Comparison of ENCODE assay signal across 1 mouse cellular context in the genomic region with DNA sequence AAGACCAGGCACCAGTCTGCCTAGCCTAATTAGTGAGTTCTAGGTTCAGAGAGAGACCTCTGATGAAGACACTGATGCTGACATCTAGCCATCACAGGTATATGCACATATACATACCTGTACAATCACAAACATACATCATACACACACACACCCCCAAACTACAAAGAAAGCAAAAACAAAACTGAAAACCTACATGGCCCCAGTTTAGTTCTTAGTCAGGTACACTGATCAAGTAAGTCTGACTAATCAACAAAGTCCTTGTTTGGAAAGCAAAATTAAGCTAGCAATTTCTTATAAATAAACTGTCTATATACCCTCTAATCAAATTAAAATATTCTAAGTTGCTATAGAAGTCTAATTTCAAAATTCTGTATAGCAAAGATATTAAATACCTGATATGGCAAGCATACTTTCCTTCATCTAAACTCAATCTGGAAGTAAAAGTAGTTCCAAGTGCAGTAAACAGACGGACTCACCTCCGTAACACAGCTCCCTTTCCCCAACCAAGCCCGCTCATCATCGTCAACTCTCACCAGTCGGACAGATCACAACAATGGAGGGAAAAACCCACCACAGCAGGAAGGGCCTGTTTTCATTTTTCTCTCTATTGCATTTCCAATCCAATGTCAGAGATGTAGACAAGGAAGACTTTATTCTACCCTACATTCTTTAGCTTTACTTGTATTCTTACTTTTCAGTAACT.
TF ChIP-seq lines count a peak whose summit lies in the region.

No protein-coding gene starts in this region.

TF ChIP-seq in CH12.LX, 34 proteins besides CTCF, POLR2A, EP300 and RAD21 (continued from another document):
- TF ChIP-seq NELFE (IDR thresholded peaks at IDR 0.05; ENCODE audit: low read depth, low read length) (no peak), POLR2AphosphoS2 (IDR thresholded peaks at IDR 0.05; ENCODE audit: low read depth, low read length) (no peak), MAX (IDR thresholded peaks at IDR 0.05; ENCODE audit: low read length) (no peak)
